Mouse (Mus musculus): Measurements from ENCODE around the gene Med26. TPM values are rescaled to one million over a fixed set of nuclear protein-coding genes. Genes with fewer than 3 reads are reported as not detected.

The Med26 gene
- 9.6 and 12.4 TPM in 2 replicates for total RNA-seq (2017)

- ATAC-seq (replicated peaks; ENCODE audit: low read depth, poor library complexity, severe bottlenecking) = peak; percentile 88
Measured at GRCm38 (mm10) chr8:72547802-72548643, at the start of gene Med26. TSS of gene Med26 (minus strand) at chr8:72548270.

GRCm38 (mm10) chr8:72590198-72590597 lies 42.1 kb upstream of the Med26 start:
- ATAC-seq (replicated peaks; ENCODE audit: low read depth, poor library complexity, severe bottlenecking) = peak; percentile 62

GRCm38 (mm10) chr8:72589286-72589685 lies 41.2 kb upstream of the Med26 start:
- ATAC-seq (replicated peaks; ENCODE audit: low read depth, poor library complexity, severe bottlenecking) = no peak

GRCm38 (mm10) chr8:72588865-72589264 lies 40.8 kb upstream of the Med26 start:
- no peak for ATAC-seq (replicated peaks; ENCODE audit: low read depth, poor library complexity, severe bottlenecking)

DNA sequence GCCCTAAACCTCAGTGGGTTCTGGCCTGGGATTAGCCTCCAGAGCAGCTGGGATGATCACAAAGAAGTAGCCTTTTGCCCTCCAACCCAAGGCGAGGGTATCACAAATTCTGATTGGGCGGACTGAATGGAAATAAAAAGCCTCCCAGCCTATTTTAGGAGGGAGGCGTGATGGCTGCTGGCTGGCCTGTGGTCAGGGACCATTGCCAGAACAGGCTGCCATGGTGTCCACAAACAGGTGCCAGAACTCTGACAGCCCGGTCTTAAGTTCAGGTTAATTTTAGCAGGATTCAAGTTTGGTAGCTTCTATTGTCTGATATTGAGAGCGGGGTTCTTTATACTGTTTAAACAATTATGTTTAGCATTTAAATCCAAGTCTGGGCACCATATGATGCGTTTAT lies 39.7 kb upstream of the Med26 start:
- ATAC-seq (replicated peaks; ENCODE audit: low read depth, poor library complexity, severe bottlenecking) = no peak

DNA sequence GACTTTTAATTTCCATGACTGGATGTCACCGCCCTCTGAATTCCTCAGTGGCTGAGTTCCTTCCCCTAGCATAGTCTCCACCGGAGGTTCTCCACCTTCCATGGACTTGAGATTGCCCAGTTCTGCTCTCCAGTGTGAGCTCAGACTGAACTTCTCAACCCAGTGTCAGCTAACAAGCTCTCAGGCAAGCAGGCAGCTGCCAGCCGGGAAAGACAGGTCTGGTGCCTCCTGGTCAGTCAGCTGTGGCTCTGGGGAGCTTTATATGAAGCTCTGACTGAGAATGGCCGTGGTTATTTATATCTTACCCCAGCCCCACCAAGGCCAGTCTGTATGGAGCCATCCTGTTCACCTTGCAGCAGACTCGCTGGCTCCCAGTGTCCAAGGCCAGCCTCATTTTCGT lies 36.3 kb upstream of the Med26 start:
- ATAC-seq (replicated peaks; ENCODE audit: low read depth, poor library complexity, severe bottlenecking) = no peak

GRCm38 (mm10) chr8:72583056-72583771 lies 35.1 kb upstream of the Med26 start:
- ATAC-seq (replicated peaks; ENCODE audit: low read depth, poor library complexity, severe bottlenecking) = peak; percentile 92

DNA sequence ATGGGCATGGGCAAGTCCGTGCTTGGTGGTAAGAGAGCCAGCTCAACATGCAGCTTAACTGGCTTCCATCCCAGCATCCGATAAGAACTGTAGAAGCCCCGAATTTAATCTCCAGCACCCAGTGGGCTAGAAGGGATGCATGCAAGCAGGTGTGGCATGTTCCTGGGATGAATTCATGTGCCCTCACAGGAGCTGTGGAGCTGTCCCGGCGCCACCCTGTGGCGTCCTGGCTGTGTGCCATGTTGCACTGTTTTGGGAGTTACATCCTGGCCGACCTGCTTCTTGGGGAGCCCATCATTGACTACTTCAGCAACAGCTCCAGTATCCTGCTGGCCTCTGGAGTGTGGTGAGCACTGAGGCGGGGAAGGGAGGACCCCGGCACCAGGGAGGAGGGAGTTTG lies 31.3 kb upstream of the Med26 start:
- no peak for ATAC-seq (replicated peaks; ENCODE audit: low read depth, poor library complexity, severe bottlenecking)

GRCm38 (mm10) chr8:72577941-72578340 lies 29.9 kb upstream of the Med26 start:
- ATAC-seq (replicated peaks; ENCODE audit: low read depth, poor library complexity, severe bottlenecking) = no peak

- ATAC-seq (replicated peaks; ENCODE audit: low read depth, poor library complexity, severe bottlenecking) = no peak
Measured at GRCm38 (mm10) chr8:72577266-72577665, 29.2 kb upstream of the Med26 start.

- no peak for ATAC-seq (replicated peaks; ENCODE audit: low read depth, poor library complexity, severe bottlenecking)
Measured at GRCm38 (mm10) chr8:72575915-72576314, 27.8 kb upstream of the Med26 start.

- ATAC-seq (replicated peaks; ENCODE audit: low read depth, poor library complexity, severe bottlenecking) = no peak
Measured at GRCm38 (mm10) chr8:72573450-72573849, 25.4 kb upstream of the Med26 start.

DNA sequence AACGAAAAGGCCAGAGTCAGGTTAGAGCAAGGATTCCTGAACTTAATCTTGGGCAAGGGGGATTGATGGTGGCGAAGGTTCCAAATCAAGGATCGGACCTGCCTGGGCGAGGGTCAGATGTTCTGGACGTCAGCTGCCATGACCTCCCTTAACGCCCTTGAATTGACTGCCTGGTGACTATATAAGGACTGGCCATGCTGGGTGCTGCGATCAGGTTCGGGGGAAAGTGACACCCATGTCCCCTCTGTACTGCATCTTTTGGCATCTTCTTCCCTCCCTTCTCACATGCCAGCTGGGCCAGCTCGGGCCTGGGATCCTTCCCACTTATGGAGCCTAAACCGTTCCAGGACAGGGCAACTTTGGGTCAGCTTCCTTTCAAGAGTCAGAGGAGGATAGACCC lies 24.4 kb upstream of the Med26 start:
- ATAC-seq (replicated peaks; ENCODE audit: low read depth, poor library complexity, severe bottlenecking) = no peak

GRCm38 (mm10) chr8:72571611-72572473 lies 23.8 kb upstream of the Med26 start, which contains the start of gene Tmem38a:
TSS of gene Tmem38a (plus strand) at chr8:72572055.
- ATAC-seq (replicated peaks; ENCODE audit: low read depth, poor library complexity, severe bottlenecking) = peak; percentile 26

DNA sequence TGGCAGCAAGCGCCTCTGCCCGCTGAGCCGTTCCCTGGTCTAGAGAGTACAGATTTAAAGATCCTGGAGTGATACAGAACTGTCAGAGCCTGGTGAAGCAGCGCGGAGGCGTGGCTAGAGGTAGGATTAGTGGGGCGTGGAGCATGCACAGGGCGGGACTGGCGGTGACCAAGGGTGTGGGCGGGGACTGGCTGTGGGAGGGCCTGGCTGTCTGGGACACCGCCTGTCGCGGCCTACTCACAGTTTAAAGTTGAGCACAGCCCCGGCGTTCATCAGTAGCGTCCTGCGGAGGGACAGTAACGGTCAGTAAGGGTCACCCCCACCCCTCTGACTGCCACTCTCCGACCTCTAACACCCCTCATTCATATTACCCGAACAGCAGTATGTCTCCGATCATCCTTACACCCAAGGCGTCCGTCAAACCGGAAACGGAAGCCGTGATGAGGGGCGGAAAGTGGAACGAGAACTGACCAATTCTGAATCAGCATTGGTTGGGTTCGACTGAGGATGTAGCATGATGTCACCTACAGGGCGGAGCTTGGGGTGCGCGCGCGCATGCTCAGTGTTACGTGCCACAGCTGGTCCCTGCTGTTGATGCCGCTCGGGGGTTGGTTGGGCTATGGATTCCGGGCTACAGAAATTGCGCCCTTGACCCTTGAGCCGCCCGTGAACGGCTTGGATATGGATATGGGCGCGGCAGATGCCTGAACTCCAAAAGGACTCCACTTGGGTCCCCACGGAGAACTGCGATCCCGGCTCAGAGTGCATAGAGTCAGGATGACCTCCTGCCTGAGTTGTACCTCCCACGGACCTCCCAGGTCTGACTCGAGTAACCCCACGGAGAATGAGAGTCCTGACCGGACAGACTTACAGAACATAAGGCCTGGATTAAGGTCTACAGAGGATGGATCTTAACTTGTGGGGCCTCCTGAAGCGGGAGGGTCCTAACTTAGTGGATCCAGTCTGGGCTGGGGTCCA lies 22.9 kb upstream of the Med26 start, which contains the start of gene Smim7:
Gene Smim7 (minus strand): TSS at position 456 of the 978 bp plus-strand sequence.
- ATAC-seq (replicated peaks; ENCODE audit: low read depth, poor library complexity, severe bottlenecking) = peak; percentile 91

- no peak for ATAC-seq (replicated peaks; ENCODE audit: low read depth, poor library complexity, severe bottlenecking)
Measured at GRCm38 (mm10) chr8:72565970-72566369, 17.9 kb upstream of the Med26 start.

DNA sequence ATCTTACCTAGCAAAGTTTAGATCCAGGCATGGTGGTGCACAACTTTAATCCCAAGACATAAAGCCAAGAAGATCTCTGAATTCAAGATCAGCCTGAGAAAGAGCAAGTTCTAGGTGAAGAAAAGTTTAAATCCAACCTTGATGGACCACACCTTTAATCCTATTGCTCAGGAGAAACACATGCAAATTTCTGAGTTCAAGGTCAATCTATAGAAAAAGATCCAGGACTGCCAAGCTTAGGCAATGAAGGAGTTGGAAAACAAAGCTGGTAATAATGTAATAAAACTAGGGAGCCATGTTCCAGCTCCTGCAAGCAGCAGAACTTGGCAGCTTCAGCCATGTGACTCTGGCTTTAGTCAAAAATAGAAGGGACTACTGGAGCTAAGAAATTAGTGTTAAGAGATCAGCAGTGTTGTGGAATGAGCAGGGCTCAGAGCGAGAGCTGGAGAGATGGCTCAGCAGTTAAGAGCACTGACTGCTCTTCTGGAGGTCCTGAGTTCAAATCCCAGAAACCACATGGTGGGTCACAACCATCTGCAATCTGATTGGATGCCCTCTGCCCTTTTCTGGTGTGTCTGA lies 13.1 kb upstream of the Med26 start:
- ATAC-seq (replicated peaks; ENCODE audit: low read depth, poor library complexity, severe bottlenecking) = no peak

- no peak for ATAC-seq (replicated peaks; ENCODE audit: low read depth, poor library complexity, severe bottlenecking)
Measured at GRCm38 (mm10) chr8:72555770-72556169, 7.7 kb upstream of the Med26 start.

Data from common myeloid progenitor, adult 5-6 weeks (primary cell).